Mouse (Mus musculus) kidney, adult 9 months (tissue): Measurements from ENCODE around the gene Zan.
A peak's percentile ranks its signal among the peaks of the same experiment; 100 is the strongest.
"Not testable (repeated sequence)": the region's sequence is repeated elsewhere in the genome, so short reads cannot be mapped to it uniquely, and the experiment has no call there.

Experiments
- DNase-seq: peaks from one replicate; pipeline ENCODE4 v3.0.0; 2022

Gene Zan

GRCm38 (mm10) chr5:137500186-137500585 lies 23.3 kb upstream of the Zan start:
- no peak for DNase-seq

- no peak for DNase-seq
These were observed 17.0 kb upstream of the Zan start for GRCm38 (mm10) chr5:137493831-137494230.

GRCm38 (mm10) chr5:137491559-137491958 lies 14.7 kb upstream of the Zan start:
- DNase-seq, result peak; percentile 46

GRCm38 (mm10) chr5:137487616-137488015 lies 10.8 kb upstream of the Zan start:
- DNase-seq, result no peak

GRCm38 (mm10) chr5:137485851-137486155 lies 8.9 kb upstream of the Zan start:
- DNase-seq, result no peak

GRCm38 (mm10) chr5:137485071-137485850 lies 8.4 kb upstream of the Zan start:
- no peak for DNase-seq

- peak; percentile 13 for DNase-seq
These were observed 5.0 kb upstream of the Zan start for GRCm38 (mm10) chr5:137481897-137482296.

GRCm38 (mm10) chr5:137481138-137481537 lies 4.3 kb upstream of the Zan start:
- peak; percentile 91 for DNase-seq

- DNase-seq, result no peak
These were observed 2.5 kb downstream of the Zan start for GRCm38 (mm10) chr5:137474351-137474750.

- no peak for DNase-seq
These were observed 4.5 kb downstream of the Zan start for GRCm38 (mm10) chr5:137472252-137472904.

- DNase-seq, result no peak
These were observed 9.9 kb downstream of the Zan start for GRCm38 (mm10) chr5:137466946-137467345.

- DNase-seq, result no peak
These were observed 11.8 kb downstream of the Zan start for GRCm38 (mm10) chr5:137465049-137465448.

GRCm38 (mm10) chr5:137455866-137456591 lies 20.8 kb downstream of the Zan start:
- DNase-seq, result peak; percentile 72

- no peak for DNase-seq
These were observed 21.7 kb downstream of the Zan start for GRCm38 (mm10) chr5:137455206-137455605.

GRCm38 (mm10) chr5:137445536-137445935 lies 31.3 kb downstream of the Zan start:
- no peak for DNase-seq

GRCm38 (mm10) chr5:137440216-137440855 lies 36.5 kb downstream of the Zan start:
- DNase-seq, result no peak

GRCm38 (mm10) chr5:137433889-137434288 lies 43.0 kb downstream of the Zan start:
- no peak for DNase-seq

GRCm38 (mm10) chr5:137430402-137430801 lies 46.5 kb downstream of the Zan start:
- DNase-seq, result not testable (repeated sequence)

- DNase-seq, result no peak
These were observed 51.2 kb downstream of the Zan start for GRCm38 (mm10) chr5:137425648-137426047.

- DNase-seq, result no peak
These were observed 57.0 kb downstream of the Zan start for GRCm38 (mm10) chr5:137419841-137420240.

GRCm38 (mm10) chr5:137419105-137419504 lies 57.8 kb downstream of the Zan start:
- DNase-seq, result peak; percentile 21

GRCm38 (mm10) chr5:137414253-137414652 lies 62.6 kb downstream of the Zan start:
- DNase-seq, result no peak

GRCm38 (mm10) chr5:137411235-137411634 lies 65.6 kb downstream of the Zan start:
- no peak for DNase-seq
